Mouse (Mus musculus): ENCODE results near the gene Cdc6.

- TF ChIP-seq CTCF (IDR thresholded peaks at IDR 0.05; ENCODE audit: low read depth, low read length) (no peak), GATA1 (IDR thresholded peaks at IDR 0.05; ENCODE audit: borderline replicate concordance, low read length) (no peak), POLR2AphosphoS5 (IDR thresholded peaks at IDR 0.05; ENCODE audit: insufficient replicate concordance, low read depth, low read length) (no peak), GATA2 (IDR thresholded peaks at IDR 0.05; ENCODE audit: borderline replicate concordance, low read depth, low read length) (no peak)
Observed at GRCm38 (mm10) chr11:98951026-98951906, 43.7 kb downstream of the Cdc6 start.
